In genomic region chr8:122369665-122370064, GRCm38 (mm10) we compare ENCODE assay signal across 8 mouse cellular contexts. TPM values are rescaled to one million over a fixed set of nuclear protein-coding genes. Genes with fewer than 3 reads are reported as not detected.
A peak's percentile ranks its signal among the peaks of the same experiment; 100 is the strongest.
DNase-seq lines count a peak whose midpoint lies in the region; ATAC-seq and TF ChIP-seq lines count a peak whose summit lies in the region.

No protein-coding gene starts in this region.

- H3K4me1 ChIP-seq in hindbrain, embryonic 11.5 days (replicated peaks; ENCODE audit: control insufficient read depth, insufficient read depth, low read length) = no peaks in the 10 kb centered on the region

- H3K27me3 ChIP-seq in hindbrain, embryonic 11.5 days (ENCODE audit: control insufficient read depth, insufficient read depth, low read length) = no peaks in the 10 kb centered on the region

- no peaks in the 10 kb centered on the region for H3K36me3 ChIP-seq in hindbrain, embryonic 11.5 days (ENCODE audit: control insufficient read depth, insufficient read depth, low read length)

- intact Hi-C loops in left cerebral cortex, postnatal 14 days (cut with DNase I) = loop anchor here (2.0 kb wide), 2 partner anchors 27 to 97 kb away; no protein-coding TSS in a partner anchor

- no peak overlapping the region for H3K4me2 ChIP-seq in hindbrain, embryonic 11.5 days (replicated peaks; ENCODE audit: low read depth, low read length)

- no peak overlapping the region for H3K9ac ChIP-seq in hindbrain, embryonic 11.5 days (ENCODE audit: low read depth, low read length)

- TF ChIP-seq CTCF in brain, embryonic 14.5 days (IDR thresholded peaks at IDR 0.05; ENCODE audit: borderline replicate concordance, extremely low read depth, insufficient read depth, insufficient read length) = peak; percentile 77; the same call in 1 of the 2 replicates

- H3K27ac ChIP-seq in hindbrain, embryonic 11.5 days (ENCODE audit: low read depth, low read length) = no peak overlapping the region

- TF ChIP-seq POLR2A in brain, embryonic 14.5 days (IDR thresholded peaks at IDR 0.05; ENCODE audit: borderline replicate concordance, extremely low read depth, insufficient read depth, insufficient read length, poor library complexity, severe bottlenecking) = no peak

- 13% methylated on average over 9 of the region's 9 CpGs for WGBS in hindbrain, embryonic 11.5 days

- H3K9me3 ChIP-seq in hindbrain, embryonic 11.5 days (ENCODE audit: control insufficient read depth, low read length) = no peaks in the 10 kb centered on the region

- no peak overlapping the region for H3K4me3 ChIP-seq in hindbrain, embryonic 11.5 days (ENCODE audit: low read depth, low read length)

- DNase-seq in MN1 (ENCODE audit: low spot score) = peak; percentile 81
- DNase-seq in brain, embryonic 14.5 days (ENCODE audit: low read depth) = peak; percentile 69
- peak; percentile 79 for DNase-seq in hindbrain, embryonic 11.5 days (ENCODE audit: low spot score)
- peak; percentile 72 to 76 for DNase-seq in left cerebral cortex, postnatal 14 days (ENCODE audit: low spot score in 2 of 2)
- DNase-seq in right cerebral cortex, postnatal 36 days (ENCODE audit: low spot score in 2 of 2) = peak; percentile 45 to 55

- ATAC-seq in erythroblast, adult 5-6 weeks (replicated peaks; ENCODE audit: low FRiP score, poor library complexity, severe bottlenecking) = peak; percentile 76
- ATAC-seq in hindbrain, embryonic 11.5 days (ENCODE audit: low FRiP score) = no peak
- peak; percentile 84 for ATAC-seq in megakaryocyte-erythroid progenitor cell, adult 5-6 weeks (replicated peaks; ENCODE audit: low FRiP score, low TSS enrichment, poor library complexity, severe bottlenecking)
- no peak for ATAC-seq in inflammation-experienced regulatory T-cells, adult 6 months

RNA-seq across cellular contexts. Expression of gene Zc3h18, which starts 6.7 kb away (rescaled TPM):
- polyA plus RNA-seq in brain, embryonic 14.5 days (2012; rRNA removed) = 44.5 and 51.8 TPM in 2 replicates
- total RNA-seq in erythroblast, adult 5-6 weeks (2015; ENCODE audit: low replicate concordance) = 10.8 and 14.2 TPM in 2 replicates
- total RNA-seq in erythroblast, adult 5-6 weeks (2017; ENCODE audit: low replicate concordance) = 22.2 and 31.5 TPM in 2 replicates
- polyA plus RNA-seq in hindbrain, embryonic 11.5 days (2014; fragmentation: Nextera tagmentation; extraction: Ambion mirVana) = 38.4 and 38.6 TPM in 2 replicates
- 10 to 100 TPM; 36.0 to 39.4 TPM for total RNA-seq in left cerebral cortex, postnatal 14 days (2021)
- 69.7 and 77.5 TPM in 2 replicates for total RNA-seq in megakaryocyte-erythroid progenitor cell, adult 5-6 weeks (2014; fragmentation: Nextera tagmentation)
- 81.4 and 93.2 TPM in 2 replicates for total RNA-seq in megakaryocyte-erythroid progenitor cell, adult 5-6 weeks (2017)
- 10 to 100 TPM; 12.0 to 16.0 (median 13.0) TPM for polyA plus RNA-seq in inflammation-experienced regulatory T-cells, adult 6 months (2017; shearing (Covaris generic))

RNA-seq across cellular contexts. Expression of gene Trhr2, which starts 9.1 kb away (rescaled TPM):
- 0.09 and 0.10 TPM in 2 replicates for polyA plus RNA-seq in brain, embryonic 14.5 days (2012; rRNA removed)
- not detected in 2 replicates for total RNA-seq in erythroblast, adult 5-6 weeks (2015; ENCODE audit: low replicate concordance)
- not detected in 2 replicates for total RNA-seq in erythroblast, adult 5-6 weeks (2017; ENCODE audit: low replicate concordance)
- polyA plus RNA-seq in hindbrain, embryonic 11.5 days (2014; fragmentation: Nextera tagmentation; extraction: Ambion mirVana) = 0.11 and 0.25 TPM in 2 replicates
- 1 to 10 TPM; 2.3 to 3.0 TPM for total RNA-seq in left cerebral cortex, postnatal 14 days (2021)
- not detected in 2 replicates for total RNA-seq in megakaryocyte-erythroid progenitor cell, adult 5-6 weeks (2014; fragmentation: Nextera tagmentation)
- total RNA-seq in megakaryocyte-erythroid progenitor cell, adult 5-6 weeks (2017) = not detected in 2 replicates
- polyA plus RNA-seq in inflammation-experienced regulatory T-cells, adult 6 months (2017; shearing (Covaris generic)) = not detected

RNA-seq across cellular contexts. Expression of gene Il17c, which starts 52.2 kb away (rescaled TPM):
- 0.92 and 0.97 TPM in 2 replicates for polyA plus RNA-seq in brain, embryonic 14.5 days (2012; rRNA removed)
- not detected in 2 replicates for total RNA-seq in erythroblast, adult 5-6 weeks (2015; ENCODE audit: low replicate concordance)
- total RNA-seq in erythroblast, adult 5-6 weeks (2017; ENCODE audit: low replicate concordance) = not detected in 2 replicates
- not detected in 2 replicates for polyA plus RNA-seq in hindbrain, embryonic 11.5 days (2014; fragmentation: Nextera tagmentation; extraction: Ambion mirVana)
- not detected for total RNA-seq in left cerebral cortex, postnatal 14 days (2021)
- not detected in 2 replicates for total RNA-seq in megakaryocyte-erythroid progenitor cell, adult 5-6 weeks (2014; fragmentation: Nextera tagmentation)
- total RNA-seq in megakaryocyte-erythroid progenitor cell, adult 5-6 weeks (2017) = not detected in 2 replicates
- under 1 TPM in 1 of 3 experiments, not detected in 2; 0.64 TPM for polyA plus RNA-seq in inflammation-experienced regulatory T-cells, adult 6 months (2017; shearing (Covaris generic))

Comparison
In these comparisons a context has a peak if more than half of its experiments do, and no peak if none do; other contexts are left out.
1. ATAC-seq: peak in erythroblast, adult 5-6 weeks (single experiment) and megakaryocyte-erythroid progenitor cell, adult 5-6 weeks (single experiment); none in hindbrain, embryonic 11.5 days (single experiment) and inflammation-experienced regulatory T-cells, adult 6 months (single experiment).
2. Peak in every context shown above with its lines, with median percentiles within 50 percentile points of each other: DNase-seq.